Mouse (Mus musculus): Measurements from ENCODE around the gene Ubxn6.
"Not testable (repeated sequence)": the region's sequence is repeated elsewhere in the genome, so short reads cannot be mapped to it uniquely, and the experiment has no call there.

Gene Ubxn6

DNA sequence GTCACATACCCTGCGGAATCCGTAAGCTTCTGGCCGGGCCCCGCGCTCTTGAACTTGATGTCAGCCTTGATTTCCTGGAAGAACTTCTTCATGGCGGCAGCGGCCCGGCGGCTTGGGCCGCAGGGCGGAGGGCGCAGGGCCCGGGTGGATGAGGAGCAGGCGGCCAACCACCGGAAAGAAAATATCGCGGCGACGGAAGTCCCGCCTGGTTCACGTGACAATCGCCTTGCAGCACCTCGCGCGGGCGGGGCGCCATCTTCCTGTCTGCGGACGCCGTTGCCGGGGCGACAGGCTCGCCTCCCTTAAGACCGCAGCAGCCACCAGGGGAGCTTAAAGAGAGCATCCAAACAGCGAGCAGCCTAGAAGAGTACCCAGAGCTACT, at the start of gene Ubxn6:
Ubxn6 (minus strand) TSS at position 202 of the 382 bp plus-strand sequence.
- DNase-seq (ENCODE audit: low spot score) = peak; percentile 96

DNA sequence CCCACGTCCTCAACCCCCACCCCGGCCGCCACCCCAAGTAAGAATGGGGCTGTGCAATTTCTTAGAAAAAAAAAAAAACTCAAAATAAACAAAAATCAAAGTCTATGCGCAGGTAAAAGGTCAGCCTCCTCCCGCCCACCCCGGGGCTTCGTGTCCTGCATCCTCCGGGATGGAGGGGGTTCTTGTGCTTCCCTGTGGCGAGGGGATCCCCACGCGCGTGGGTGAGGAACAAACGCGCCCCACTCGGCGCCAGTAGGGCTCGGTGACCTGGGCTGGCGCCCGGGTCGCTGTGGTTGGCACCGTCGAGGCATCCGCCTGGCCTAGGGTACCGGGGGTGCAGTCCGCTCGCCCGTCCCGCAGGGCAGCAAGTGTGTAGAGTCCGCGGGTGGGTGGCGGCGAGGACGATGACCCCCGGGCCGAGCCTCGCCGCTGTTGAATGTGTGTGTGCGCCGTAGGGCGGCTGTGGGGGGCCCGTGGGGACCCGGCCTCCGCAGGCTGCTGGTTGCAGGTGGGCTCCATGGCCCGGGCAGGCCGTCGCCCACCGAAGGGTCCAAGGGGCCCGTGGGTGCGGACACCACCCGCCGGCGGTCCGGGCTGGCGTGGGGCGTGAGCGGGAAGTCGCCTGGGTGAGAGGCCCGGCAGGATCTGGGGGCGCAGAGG, 49.0 kb upstream of the Ubxn6 start:
- no peak for DNase-seq (ENCODE audit: low spot score)

DNA sequence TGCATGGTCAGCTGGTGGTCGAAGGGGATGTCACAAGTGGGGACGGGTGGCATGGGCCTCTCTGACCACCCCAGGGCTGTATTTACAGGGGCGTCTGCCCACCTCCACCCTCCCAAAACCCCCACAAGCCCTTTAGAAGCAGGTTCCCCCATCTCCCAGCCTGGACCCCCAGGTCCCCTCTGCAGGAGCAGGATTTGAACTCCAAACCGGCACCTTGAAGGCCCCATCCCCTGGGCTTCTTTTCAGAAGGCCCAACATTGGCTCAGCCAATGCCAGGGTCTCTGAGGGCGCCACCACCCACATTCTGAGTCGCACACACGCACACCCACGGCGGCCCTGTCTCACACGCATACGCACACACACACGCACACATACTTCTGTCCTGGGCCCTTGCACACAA, 48.3 kb upstream of the Ubxn6 start:
- DNase-seq (ENCODE audit: low spot score) = no peak

DNA sequence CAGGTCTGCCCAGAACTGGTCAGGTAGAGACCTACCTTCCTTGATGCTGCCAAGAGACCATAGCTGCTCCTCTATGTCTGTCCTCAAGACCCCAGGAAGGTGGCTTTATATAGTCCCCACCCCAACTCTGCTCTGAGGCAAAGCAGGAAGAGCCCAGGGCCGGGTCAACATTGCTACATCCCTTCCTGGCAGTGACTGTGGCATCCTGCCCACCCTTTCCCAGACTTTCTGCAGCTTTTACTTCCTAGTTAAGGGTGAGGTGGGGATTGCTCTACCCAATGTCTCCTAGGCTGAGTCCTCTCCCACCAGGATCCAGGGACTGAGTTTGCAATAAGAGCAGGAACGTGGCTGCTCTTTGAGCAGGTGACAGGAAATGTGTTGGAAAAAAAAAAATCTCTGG, 47.0 kb upstream of the Ubxn6 start, which contains the start of gene Lrg1:
Lrg1 (minus strand) TSS at position 176 of the 400 bp plus-strand sequence.
- DNase-seq (ENCODE audit: low spot score) = no peak

DNA sequence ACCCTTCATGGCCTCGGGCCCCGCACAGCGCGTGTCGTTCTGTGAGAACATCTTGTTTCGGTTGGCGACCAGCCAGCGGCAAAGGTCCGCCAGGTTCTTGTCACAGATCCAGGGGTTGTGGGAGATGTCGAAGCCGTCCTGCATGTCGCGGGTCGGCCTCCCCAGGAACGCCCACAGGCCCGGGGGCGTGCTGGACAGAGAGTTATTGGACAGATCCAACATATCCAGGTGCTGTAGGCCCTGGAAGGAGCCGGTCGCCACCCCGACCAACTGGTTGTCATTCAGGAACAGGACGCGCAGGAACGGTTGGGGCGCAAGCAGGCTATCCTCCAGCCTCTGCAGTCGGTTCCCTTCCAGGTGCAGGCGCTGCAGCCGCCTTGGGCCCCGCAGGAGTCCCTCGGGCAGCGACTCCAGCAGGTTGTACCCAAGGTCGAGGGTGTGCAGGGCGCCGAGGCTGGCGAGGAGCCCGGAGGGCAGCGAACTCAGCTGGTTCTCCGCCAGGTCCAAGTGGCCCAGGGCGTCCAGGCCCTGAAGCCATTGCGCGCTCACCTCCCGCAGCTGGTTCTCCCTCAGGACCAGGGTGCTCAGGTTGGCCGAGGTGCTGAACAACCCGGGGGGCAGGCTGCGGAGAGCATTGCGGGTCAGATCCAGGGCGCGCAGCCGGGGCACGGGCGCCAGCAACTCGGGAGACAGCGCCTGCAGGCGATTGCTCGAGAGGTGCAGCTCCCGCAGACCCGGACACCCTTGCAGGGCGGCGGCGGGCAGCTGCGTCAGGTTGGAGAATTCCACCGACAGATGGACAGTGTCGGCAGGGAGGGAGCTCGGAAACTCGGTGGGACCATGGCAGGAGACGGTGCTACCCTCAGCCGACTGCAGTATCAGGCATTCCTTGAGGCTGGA, 45.4 kb upstream of the Ubxn6 start:
- no peak for DNase-seq (ENCODE audit: low spot score)

DNA sequence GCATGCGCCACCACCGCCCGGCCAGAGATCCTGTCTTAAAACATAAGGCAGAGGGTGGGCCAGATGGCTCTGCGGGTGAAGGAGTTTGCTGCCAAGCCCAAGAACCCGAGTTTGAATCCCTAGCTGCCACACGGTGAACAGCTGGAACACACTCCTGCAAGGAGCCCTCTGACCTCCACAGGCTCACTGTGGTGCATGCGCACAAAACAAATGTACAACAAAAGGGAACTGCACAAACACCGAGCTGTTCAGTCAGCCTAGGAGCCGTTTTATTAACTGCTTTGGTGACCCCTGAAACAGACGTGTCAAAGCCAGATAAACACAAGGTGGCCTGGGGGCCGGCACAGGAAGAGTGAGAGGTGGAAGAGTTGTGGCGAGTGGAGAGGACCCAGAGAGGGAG, 44.6 kb upstream of the Ubxn6 start:
- no peak for DNase-seq (ENCODE audit: low spot score)

DNA sequence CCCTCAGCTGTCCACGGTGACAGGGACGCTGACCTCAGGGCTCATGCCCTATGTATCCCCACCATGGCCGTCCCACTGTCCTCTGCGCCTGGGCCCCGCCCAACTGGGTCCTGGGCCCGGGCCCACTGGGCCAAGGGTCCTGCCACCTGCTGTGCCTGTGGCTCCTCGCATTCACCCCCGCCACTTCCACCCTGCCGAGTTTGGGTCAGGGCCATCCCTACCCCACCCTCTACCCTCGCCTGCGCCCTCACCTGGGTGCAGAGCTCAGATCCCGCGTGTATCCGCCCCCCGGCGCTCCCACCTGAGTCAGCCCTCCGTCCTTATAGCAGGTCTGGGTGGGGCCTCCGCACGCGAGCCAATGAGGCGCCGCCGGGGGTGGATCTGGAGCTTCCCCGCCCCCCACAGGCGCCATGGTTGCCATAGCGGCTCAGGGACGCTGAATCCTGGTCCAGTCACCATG, 42.5 kb upstream of the Ubxn6 start, which contains the start of gene Plin5:
Plin5 (minus strand) TSS at position 346 of the 460 bp plus-strand sequence.
- peak; percentile 55 for DNase-seq (ENCODE audit: low spot score)

DNA sequence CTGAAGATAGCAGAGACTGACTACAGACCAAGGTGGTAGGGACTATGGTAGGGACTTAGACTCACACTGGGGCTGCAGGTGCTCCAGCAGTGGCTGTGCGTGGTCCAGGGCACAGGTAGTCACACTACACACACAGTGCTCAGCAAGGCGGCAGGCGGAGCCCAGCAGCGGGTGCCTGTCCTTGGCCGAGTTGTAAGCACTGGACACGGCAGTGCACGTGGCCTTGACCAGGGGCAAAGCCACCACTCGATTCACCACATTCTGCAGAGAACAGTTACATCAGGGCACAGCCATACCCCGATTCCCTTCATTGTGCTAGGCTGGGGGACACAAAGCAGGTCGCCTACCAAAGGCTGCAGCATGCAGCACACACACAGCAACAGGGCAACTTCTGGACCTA, 41.4 kb upstream of the Ubxn6 start:
- DNase-seq (ENCODE audit: low spot score) = no peak

DNA sequence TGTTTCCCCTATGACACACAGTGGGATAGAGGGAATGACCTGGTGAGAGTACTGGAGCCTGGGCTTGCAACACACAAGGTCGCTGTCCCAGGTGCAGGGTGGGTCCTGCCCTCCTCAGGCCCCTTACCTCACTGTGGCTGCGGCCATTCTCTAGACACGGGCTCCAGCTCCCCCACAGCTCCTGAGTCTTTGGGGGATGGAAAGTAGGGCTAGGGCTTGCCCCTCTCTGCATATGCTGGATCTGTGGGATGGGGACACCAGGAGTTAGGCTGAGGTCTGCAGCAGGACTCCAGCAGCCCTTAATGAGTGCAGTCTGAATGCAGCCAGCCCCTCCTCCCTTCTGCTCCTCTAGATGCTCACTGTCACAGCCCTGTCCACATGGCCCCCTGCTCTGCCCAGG, 37.9 kb upstream of the Ubxn6 start:
- no peak for DNase-seq (ENCODE audit: low spot score)

DNA sequence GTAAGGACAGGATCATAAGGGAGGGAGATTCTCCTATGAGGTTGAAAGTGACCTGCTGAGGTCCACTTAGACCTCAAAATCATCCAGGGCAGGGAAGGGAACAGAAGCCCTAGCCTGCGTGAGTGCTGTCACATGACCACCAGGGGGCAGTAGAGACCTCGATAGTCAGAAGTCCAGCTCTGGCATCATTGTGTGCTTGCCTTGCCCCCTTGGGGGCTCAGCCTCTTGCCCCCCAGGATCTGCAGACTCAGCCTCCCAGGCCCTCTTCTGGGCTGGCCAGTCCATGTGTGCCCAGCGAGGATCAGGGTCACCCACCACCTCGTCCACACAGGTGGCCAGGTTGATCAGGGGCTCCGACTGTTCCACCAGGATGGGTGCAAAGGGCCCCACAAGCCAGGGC, 37.0 kb upstream of the Ubxn6 start:
- peak; percentile 54 for DNase-seq (ENCODE audit: low spot score)

DNA sequence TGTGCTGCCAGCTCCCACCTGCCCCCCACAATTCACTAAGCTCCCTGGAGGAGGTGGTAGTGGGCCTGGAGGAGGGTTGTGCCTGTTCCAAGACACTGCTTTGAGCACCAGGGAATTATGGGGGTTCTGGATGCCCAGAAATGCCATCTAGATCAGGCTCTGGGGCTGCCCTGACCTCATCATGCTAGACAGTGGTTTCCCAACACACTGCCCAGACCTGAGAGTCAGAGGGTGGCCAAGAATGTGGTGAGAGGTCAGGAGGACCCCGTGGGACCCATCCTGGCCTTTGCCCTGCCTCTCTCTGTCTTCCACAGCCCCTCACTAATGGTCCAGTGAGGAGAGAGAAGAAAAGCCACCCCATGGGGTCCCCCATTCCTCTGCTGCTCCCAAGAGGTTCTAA, 36.2 kb upstream of the Ubxn6 start:
- no peak for DNase-seq (ENCODE audit: low spot score)

DNA sequence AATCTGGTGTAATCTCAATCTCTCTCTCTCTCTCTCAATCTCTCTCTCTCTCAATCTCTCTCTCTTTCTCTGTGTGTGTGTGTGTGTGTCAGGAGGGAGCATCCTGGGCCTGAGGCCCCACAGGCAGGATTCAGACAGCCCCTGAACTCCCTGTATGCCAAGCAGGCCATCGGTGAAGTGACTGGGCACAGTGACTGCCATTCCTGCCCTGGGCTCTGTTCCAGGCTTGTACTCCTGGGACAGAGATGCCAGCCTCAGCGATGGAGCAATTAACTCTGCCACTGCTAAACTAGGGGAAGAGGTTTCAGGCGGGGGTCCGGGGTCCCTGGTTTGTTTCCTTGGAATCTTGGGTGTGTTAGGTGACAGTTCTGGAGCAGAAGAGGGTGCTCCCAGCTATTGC, 35.7 kb upstream of the Ubxn6 start:
- DNase-seq (ENCODE audit: low spot score) = no peak

DNA sequence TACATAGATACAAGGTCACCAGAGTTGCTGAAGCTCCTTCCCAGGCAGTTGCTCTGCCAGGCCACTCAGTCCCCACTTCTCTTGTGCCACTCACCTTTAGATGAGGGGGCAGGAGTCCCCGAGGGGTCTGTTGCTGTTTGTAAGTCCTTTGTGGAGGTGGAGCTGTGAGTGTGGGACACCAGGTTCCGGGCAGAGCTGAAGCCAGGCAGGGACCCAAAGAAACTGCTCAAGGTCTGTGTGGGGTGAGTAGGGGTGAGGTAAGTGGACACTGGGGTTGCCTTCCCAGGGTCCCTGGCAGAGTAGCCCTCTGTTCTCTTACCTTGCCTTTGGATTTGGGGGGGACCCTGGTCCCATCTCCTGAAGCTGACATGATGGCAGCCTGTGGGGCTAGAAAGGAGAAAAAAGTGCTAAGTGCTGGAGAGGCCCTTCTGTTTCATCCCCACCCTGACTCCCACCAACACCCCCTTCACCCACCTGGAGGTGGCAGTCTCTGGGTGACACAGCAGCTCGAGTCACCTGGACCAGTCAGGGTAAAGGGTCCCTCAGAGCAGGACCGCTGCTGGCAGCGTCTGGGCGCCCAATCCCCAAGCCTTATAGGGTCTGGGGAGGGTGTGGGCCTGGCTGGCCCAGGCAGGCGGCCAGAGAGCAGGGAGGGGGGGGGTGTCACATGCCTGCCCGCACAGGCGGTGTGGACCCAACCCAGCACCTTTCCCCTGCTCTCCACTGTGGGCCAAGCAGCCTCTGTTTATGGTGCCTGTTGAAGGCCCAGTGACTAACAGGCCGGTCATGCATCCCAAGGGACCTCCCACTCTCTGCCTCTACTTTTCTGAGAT, 34.6 kb upstream of the Ubxn6 start, which contains the start of gene Plin4:
Plin4 (minus strand) TSS at position 585 of the 833 bp plus-strand sequence.
- DNase-seq (ENCODE audit: low spot score) = peak; percentile 40

DNA sequence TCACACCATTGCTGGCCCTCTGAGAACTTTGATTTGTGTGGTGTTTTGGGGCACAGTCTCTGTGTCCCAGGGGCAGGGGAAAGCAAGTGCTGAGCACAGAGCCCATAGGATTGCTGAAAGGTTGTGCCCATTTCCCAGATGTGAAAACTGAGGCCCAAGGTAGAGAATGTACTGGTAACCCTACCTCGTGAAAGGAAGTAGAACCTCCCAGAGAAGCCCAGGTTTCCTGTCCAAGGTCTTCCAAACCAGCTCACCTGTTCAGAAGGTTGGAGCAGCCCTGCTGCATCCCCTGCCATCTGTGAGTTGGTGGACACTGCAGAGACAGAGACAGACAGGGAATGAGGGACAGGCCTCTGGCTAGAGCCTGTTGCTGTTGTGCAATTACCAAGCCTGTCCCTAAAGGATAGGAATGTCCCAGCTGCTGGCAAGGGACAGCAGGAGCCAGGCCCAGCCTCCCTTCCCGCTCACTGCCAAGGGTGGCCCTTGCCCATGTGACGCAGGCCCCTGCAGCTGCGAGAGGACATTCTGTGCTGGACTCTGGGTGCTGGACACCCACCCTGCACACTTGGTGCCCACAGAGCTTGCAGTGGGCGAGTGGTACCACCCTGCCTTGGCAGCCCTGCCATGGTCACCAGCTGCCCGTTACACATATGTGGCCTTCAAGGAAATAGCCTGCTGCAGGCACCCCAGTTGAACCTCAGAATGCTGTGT, 33.7 kb upstream of the Ubxn6 start:
- DNase-seq (ENCODE audit: low spot score) = no peak

DNA sequence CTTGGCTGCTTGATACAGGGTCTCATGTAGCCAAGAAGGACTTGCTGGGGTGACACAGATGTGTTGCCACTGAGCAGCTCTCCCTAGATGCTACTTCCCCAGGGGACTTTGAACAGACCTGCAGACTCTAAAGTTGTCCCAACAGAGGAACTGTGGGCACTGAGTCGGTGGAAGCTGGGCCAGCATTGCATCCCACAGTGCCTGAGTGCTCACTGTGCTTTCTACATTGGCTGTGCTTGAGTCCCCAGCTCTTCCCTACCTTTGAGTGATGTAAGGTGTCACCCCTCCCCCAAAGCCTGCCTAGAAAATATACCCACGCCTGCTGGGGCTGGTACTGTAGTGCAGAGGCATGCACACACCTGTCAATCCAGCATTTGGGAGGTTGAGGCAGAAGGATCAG, 32.9 kb upstream of the Ubxn6 start:
- no peak for DNase-seq (ENCODE audit: low spot score)

DNA sequence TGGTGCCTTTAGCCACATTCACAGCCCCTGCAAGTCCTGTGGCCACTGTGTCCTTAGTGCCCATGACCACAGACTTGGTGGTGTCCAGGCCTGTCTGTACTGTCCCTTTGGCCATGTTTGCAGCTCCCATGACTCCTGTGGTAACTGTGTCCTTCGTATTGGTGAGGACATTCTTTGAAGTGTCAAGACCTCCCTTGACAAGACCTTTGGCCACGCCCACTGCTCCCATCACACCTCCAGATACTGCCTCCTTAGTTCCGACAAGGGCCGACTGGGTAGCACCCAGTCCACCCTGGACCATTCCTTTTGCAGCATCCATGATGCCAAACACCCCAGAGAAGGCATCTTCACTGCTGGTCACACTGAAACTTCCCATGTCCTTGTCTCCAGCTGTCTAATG, 32.2 kb upstream of the Ubxn6 start:
- no peak for DNase-seq (ENCODE audit: low spot score)

DNA sequence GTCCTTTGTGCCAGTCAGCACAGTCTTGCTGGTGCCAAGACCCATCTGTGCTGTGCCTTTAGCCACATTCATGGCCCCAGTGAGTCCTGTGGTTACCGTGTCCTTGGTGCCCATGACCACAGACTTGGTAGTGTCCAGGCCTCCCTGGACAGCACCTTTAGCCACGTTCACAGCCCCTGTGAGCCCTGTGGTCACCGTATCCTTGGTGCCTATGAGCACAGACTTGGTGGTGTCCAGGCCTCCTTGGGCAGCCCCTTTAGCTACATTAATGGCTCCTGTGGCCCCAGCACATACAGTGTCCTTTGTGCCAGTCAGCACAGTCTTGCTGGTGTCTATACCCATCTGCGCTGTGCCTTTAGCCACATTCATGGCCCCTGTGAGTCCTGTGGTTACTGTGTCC, 31.6 kb upstream of the Ubxn6 start:
- not testable (repeated sequence) for DNase-seq (ENCODE audit: low spot score)

DNA sequence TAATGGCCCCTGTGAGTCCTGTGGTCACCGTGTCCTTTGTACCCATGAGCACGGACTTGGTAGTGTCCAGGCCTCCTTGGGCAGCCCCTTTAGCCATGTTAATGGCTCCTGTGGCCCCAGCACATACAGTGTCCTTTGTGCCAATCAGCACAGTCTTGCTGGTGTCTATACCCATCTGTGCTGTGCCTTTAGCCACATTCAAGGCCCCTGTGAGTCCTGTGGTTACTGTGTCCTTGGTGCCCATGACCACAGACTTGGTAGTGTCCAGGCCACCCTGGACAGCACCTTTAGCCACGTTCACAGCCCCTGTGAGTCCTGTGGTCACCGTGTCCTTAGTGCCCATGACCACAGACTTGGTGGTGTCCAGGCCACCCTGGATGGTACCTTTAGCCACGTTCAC, 30.0 kb upstream of the Ubxn6 start:
- DNase-seq (ENCODE audit: low spot score) = not testable (repeated sequence)

DNA sequence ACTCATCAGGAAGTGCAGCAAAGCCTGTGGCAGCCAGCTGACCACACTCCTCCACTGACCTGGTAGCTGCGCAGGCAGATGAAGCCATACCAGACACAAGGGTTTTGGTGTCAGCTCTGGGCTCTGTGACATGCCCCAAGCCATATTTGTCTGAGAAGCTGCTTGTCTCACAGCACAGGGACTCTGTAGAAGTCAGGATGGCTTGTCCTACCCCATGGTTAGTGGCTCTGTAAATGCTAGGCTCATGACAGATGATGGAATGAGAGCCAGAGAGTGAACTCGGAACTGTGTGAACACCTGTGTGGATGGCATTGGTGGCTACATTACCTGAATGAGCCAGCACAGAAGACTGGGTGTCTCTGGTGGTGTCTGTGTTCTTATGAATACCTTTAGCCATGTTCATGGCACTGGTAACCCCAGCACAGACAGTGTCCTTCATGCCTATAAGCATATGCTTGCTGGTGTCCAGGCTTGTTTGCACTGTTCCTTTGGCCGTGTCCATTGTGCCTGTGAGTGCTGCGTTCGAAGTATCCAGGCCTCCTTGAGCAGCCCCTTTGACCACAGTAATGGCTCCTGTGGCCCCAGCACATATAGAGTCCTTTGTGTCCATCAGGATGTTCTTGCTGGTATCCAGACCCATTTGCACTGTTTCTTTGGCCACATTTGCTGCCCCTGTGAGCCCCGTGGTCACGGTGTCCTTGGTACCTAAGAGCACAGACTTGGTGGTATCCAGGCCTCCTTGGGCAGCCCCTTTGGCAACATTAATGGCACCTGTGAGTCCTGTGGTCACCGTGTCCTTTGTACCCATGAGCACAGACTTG, 28.8 kb upstream of the Ubxn6 start:
- DNase-seq (ENCODE audit: low spot score) = no peak

DNA sequence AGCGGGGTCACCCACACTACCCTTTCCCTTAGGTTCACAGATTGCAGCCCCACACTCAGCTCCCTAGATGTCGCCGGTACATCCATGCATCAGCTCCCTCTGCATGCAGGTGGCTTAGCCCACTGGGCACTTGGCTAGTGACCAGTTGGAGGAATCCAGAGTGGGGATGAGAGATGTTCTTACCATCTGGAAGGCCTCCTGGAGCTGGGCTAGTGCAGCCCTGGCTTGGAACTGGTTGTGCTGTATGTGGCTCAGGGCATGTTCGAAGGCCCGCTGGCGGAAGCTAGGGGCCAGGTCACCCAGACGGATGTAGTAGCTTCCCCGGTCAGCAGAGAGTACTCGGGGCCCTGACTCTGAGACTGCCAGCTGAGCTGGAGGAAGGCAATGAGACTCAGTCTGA, 28.1 kb upstream of the Ubxn6 start:
- DNase-seq (ENCODE audit: low spot score) = no peak

DNA sequence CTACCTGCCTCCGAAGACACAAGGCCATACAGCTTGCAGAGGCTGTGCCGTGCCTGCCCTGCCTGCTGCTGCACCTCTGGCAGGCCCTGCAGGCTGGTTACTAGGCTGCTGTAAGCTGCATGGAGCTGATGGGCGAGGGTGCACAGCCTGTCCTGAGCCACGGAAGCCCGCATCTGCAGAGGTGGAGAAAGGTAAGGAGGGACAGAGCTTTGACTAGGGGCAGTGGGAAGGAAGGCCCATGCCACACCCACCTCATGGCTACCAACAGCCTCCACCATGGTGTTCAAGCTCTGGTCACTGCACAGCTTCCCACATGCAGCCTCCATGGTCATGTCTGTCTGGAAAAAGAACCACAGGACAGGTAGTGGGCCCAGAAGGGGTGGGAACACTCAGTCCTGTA, 27.3 kb upstream of the Ubxn6 start:
- DNase-seq (ENCODE audit: low spot score) = no peak
